Mouse (Mus musculus) Patski (cell line): ENCODE results near the gene Abcb5. TPM values are rescaled to one million over a fixed set of nuclear protein-coding genes. Genes with fewer than 3 reads are reported as not detected.

Experiments
- ATAC-seq: fragments of 100-300 bp; one replicate; pipeline ENCODE4 v1.8.0; 2021
- CTCF ChIA-PET: fragments of 350-600 bp; sonication (Branson Sonifier 250); formaldehyde crosslinking; loops from one replicate; lab custom pipeline; 2022; ENCODE audit warnings: inconsistent platforms; lab: Charles Lee
- POLR2A ChIA-PET: fragments of 350-600 bp; sonication (Branson Sonifier 250); formaldehyde crosslinking; loops from one replicate; lab custom pipeline; 2022; ENCODE audit warnings: antibody characterized with exemption, inconsistent platforms; lab: Charles Lee
- DNase-seq: peaks from one replicate; pipeline ENCODE4 v3.0.0-alpha.2; 2011; ENCODE audit warnings: low read depth, low spot score
- H3K27me3 ChIP-seq: fragments of 371-371 bp; one replicate; pipeline ENCODE4 v1.5.1; 2021
- CTCF ChIP-seq: fragments of 100-300 bp; IDR thresholded peaks from one replicate; pipeline ENCODE4 v1.5.1; 2021
- in situ Hi-C: fragments of 300-500 bp; cut with MboI; formaldehyde crosslinking; loops from 3 replicates; pipeline ENCODE4 v1.11.1; 2018; ENCODE audit warnings: low pct_unique_long_range_greater_than_20kb, mixed read lengths
- polyA plus RNA-seq: library from polyadenylated mRNA; unstranded; gene quantifications from one replicate; pipeline ENCODE4 v1.2.3, GENCODE M21; 2021

Abcb5 gene
- polyA plus RNA-seq, 1 experiment from 2014 or later: not detected

- no peak for ATAC-seq
- in situ Hi-C loops: no loop called here
These were observed 78.3 kb downstream of the Abcb5 start for GRCm38 (mm10) chr12:118887964-118888363.

GRCm38 (mm10) chr12:118882790-118883189, 83.4 kb downstream of the Abcb5 start:
- POLR2A ChIA-PET: no interaction called here

More at GRCm38 (mm10) chr12:118887964-118888363, 78.3 kb downstream of the Abcb5 start:
- TF ChIP-seq CTCF: no peak
- no peak for DNase-seq
- CTCF ChIA-PET: no interaction called here
- peaks cover 15% of the 10 kb centered on the region for H3K27me3 ChIP-seq
- POLR2A ChIA-PET: no interaction called here

GRCm38 (mm10) chr12:118872673-118873072, 93.5 kb downstream of the Abcb5 start:
- ATAC-seq (no peak), DNase-seq (no peak)
- in situ Hi-C loops: loop anchor here (25.0 kb wide), 1 partner anchor 1485 kb away; no protein-coding TSS in a partner anchor
- ChIA-PET POLR2A (no interaction called here), CTCF (no interaction called here)
- H3K27me3 ChIP-seq: peaks cover 12% of the 10 kb centered on the region
- TF ChIP-seq CTCF: no peak

More at GRCm38 (mm10) chr12:118882790-118883189, 83.4 kb downstream of the Abcb5 start:
- peaks cover 4% of the 10 kb centered on the region for H3K27me3 ChIP-seq
- CTCF ChIA-PET: no interaction called here
- ATAC-seq (no peak), DNase-seq (no peak)
- in situ Hi-C loops: no loop called here
- TF ChIP-seq CTCF: no peak

GRCm38 (mm10) chr12:118856151-118856550, 110.1 kb downstream of the Abcb5 start:
- no peak for TF ChIP-seq CTCF
- no peak for ATAC-seq
- H3K27me3 ChIP-seq: peaks cover 71% of the 10 kb centered on the region
- in situ Hi-C loops: loop anchor here (5.0 to 25.0 kb wide), 2 partner anchors 1034 to 1469 kb away; no protein-coding TSS in a partner anchor
- CTCF ChIA-PET: interaction anchor here (1.8 kb wide), 1 partner anchor 398 kb away, joined by 5 read pairs; no protein-coding TSS in a partner anchor
- POLR2A ChIA-PET: no interaction called here
- DNase-seq: no peak

GRCm38 (mm10) chr12:118854831-118855453, 111.3 kb downstream of the Abcb5 start:
- ChIA-PET CTCF (interaction anchor here (0.8 to 1.8 kb wide), 2 partner anchors 397 to 401 kb away, joined by 3 to 5 read pairs; no protein-coding TSS in a partner anchor), POLR2A (no interaction called here)
- ATAC-seq (peak; percentile 99), DNase-seq (no peak)
- in situ Hi-C loops: loop anchor here (5.0 to 25.0 kb wide), 3 partner anchors 398 to 1468 kb away; no protein-coding TSS in a partner anchor
- TF ChIP-seq CTCF: no peak
- H3K27me3 ChIP-seq: peaks cover 70% of the 10 kb centered on the region

- POLR2A ChIA-PET: no interaction called here
- CTCF ChIA-PET: interaction anchor here (0.7 to 0.8 kb wide), 2 partner anchors 400 to 1047 kb away, joined by 3 to 4 read pairs; no protein-coding TSS in a partner anchor
- in situ Hi-C loops: loop anchor here (5.0 to 25.0 kb wide), 2 partner anchors 397 to 1467 kb away; no protein-coding TSS in a partner anchor
- peaks cover 73% of the 10 kb centered on the region for H3K27me3 ChIP-seq
- DNase-seq: no peak
- ATAC-seq: no peak
- no peak for TF ChIP-seq CTCF
These were observed 111.8 kb downstream of the Abcb5 start for GRCm38 (mm10) chr12:118854401-118854800.

GRCm38 (mm10) chr12:118853331-118853730, 112.9 kb downstream of the Abcb5 start:
- in situ Hi-C loops: loop anchor here (5.0 to 25.0 kb wide), 2 partner anchors 396 to 1466 kb away; no protein-coding TSS in a partner anchor
- ChIA-PET POLR2A (no interaction called here), CTCF (no interaction called here)
- ATAC-seq: no peak
- peaks cover 70% of the 10 kb centered on the region for H3K27me3 ChIP-seq
- no peak for TF ChIP-seq CTCF
- no peak for DNase-seq

GRCm38 (mm10) chr12:118850851-118851410, 115.3 kb downstream of the Abcb5 start:
- H3K27me3 ChIP-seq: peaks cover 61% of the 10 kb centered on the region
- ChIA-PET CTCF (no interaction called here), POLR2A (no interaction called here)
- no peak for TF ChIP-seq CTCF
- ATAC-seq (no peak), DNase-seq (no peak)
- in situ Hi-C loops: loop anchor here (5.0 to 25.0 kb wide), 2 partner anchors 394 to 1464 kb away; no protein-coding TSS in a partner anchor

GRCm38 (mm10) chr12:118849996-118850395, 116.2 kb downstream of the Abcb5 start:
- ChIA-PET CTCF (no interaction called here), POLR2A (no interaction called here)
- no peak for TF ChIP-seq CTCF
- in situ Hi-C loops: loop anchor here (5.0 to 25.0 kb wide), 3 partner anchors 393 to 1463 kb away; partner anchors contain the start of gene Sp4
- peaks cover 71% of the 10 kb centered on the region for H3K27me3 ChIP-seq
- ATAC-seq (no peak), DNase-seq (no peak)

GRCm38 (mm10) chr12:118849203-118849861, 116.9 kb downstream of the Abcb5 start:
- no peak for DNase-seq
- ATAC-seq: no peak
- ChIA-PET CTCF (no interaction called here), POLR2A (no interaction called here)
- in situ Hi-C loops: loop anchor here (25.0 kb wide), 1 partner anchor 537 kb away; the partner anchor contains the start of gene Sp4
- H3K27me3 ChIP-seq: peaks cover 76% of the 10 kb centered on the region
- no peak for TF ChIP-seq CTCF
